Mouse (Mus musculus): ENCODE measurements around the gene Milr1.
A peak's percentile ranks its signal among the peaks of the same experiment; 100 is the strongest.

GRCm38 (mm10) chr11:106793846-106794245 lies 42.8 kb downstream of the Milr1 start:
- TF ChIP-seq CTCF (conservative IDR thresholded peaks at IDR 0.05; ENCODE audit: insufficient read depth, insufficient read length, low read depth, low read length) (0 out of 2 replicates have a peak, but pooled peaks have one; percentile 19), POLR2A (IDR thresholded peaks at IDR 0.05; ENCODE audit: low read depth, low read length) (no peak)

All from kidney, adult 2 months (tissue).